Mouse (Mus musculus) ES-Bruce4 (cell line): ENCODE results near the gene Spin1.

Source experiments
- CTCF ChIP-seq: IDR thresholded peaks from one replicate; pipeline ENCODE4 v1.8.1; 2011; ENCODE audit warnings: low read depth, low read length
- EP300 ChIP-seq: IDR thresholded peaks from 2 replicates; pipeline ENCODE4 v1.6.1; 2011; ENCODE audit warnings: low read depth, low read length; ENCODE audit not compliant: insufficient read depth
- POLR2A ChIP-seq: IDR thresholded peaks from one replicate; pipeline ENCODE4 v1.8.1; 2011; ENCODE audit warnings: low read length; ENCODE audit not compliant: insufficient read depth

DNA sequence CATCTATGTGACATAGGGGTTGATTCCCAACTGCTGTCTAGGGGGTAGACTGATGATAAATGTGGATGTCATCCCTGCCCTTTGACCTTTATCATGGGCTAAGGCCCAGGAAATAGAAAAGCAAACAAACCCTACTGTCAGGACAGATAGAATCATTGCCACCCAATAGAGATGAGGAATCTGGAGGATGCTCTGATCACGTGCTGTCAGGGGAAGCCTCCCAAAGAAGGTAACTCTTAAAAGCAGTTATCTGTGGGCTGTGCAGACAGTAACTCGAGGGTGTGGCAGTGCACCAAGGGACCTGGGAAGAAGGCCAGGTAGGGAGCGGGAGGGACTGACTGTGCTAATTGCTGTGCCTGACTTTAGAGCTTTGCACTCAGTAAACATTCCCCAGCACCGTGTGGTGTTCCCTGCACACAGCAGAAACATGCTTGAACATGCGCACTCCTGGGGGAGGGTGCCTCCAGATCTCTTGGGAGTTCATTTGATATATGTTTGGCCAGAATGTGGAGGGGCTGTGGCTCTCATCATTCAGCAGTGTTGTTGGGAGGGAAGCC lies 10.5 kb upstream of the Spin1 start:
- TF ChIP-seq CTCF = no peak
- no peak for TF ChIP-seq POLR2A
- no peak for TF ChIP-seq EP300
